Mouse (Mus musculus) embryonic fibroblast, embryonic 13.5 days (primary cell): Measurements from ENCODE around the gene Zfp831.

ENCODE experiments used
- CTCF ChIP-seq: IDR thresholded peaks from 2 replicates; pipeline ENCODE4 v1.5.1; 2011; ENCODE audit warnings: mild to moderate bottlenecking, control low read depth, low read length, moderate library complexity, borderline replicate concordance; ENCODE audit not compliant: insufficient read depth
- POLR2A ChIP-seq: IDR thresholded peaks from 2 replicates; pipeline ENCODE4 v1.6.1; 2011; ENCODE audit warnings: low read depth, mild to moderate bottlenecking, control low read depth, low read length, moderate library complexity

- no peak for TF ChIP-seq POLR2A
- TF ChIP-seq CTCF = no peak
Observed at GRCm38 (mm10) chr2:174672506-174673190, 29.3 kb downstream of the Zfp831 start.
